Mouse (Mus musculus) adrenal gland, postnatal 10 days (tissue): Measurements from ENCODE around the gene Ncor2. TPM values are rescaled to one million over a fixed set of nuclear protein-coding genes. Genes with fewer than 3 reads are reported as not detected.
A peak's percentile ranks its signal among the peaks of the same experiment; 100 is the strongest.

Experiments used
- DNase-seq: peaks from one replicate; pipeline ENCODE4 v3.0.0; 2021; ENCODE audit warnings: mixed read lengths
- total RNA-seq, 2 experiments: library from RNA; stranded (reverse); gene quantifications; 2 replicates each; pipeline ENCODE4 v1.2.3; 2021

Gene Ncor2
- total RNA-seq, 2 experiments from 2014 or later, result 125 to 153 TPM

- DNase-seq, result peak; percentile 85
Observed at GRCm38 (mm10) chr5:125148686-125149085, 30.3 kb downstream of the Ncor2 start.

GRCm38 (mm10) chr5:125148173-125148572, 30.8 kb downstream of the Ncor2 start:
- DNase-seq, result no peak

GRCm38 (mm10) chr5:125147124-125147523, 31.9 kb downstream of the Ncor2 start:
- DNase-seq, result no peak

GRCm38 (mm10) chr5:125143114-125143872, 35.7 kb downstream of the Ncor2 start:
- no peak for DNase-seq

GRCm38 (mm10) chr5:125141916-125142315, 37.1 kb downstream of the Ncor2 start:
- no peak for DNase-seq

- no peak for DNase-seq
Observed at GRCm38 (mm10) chr5:125141525-125141880, 37.5 kb downstream of the Ncor2 start.

GRCm38 (mm10) chr5:125140832-125141524, 38.0 kb downstream of the Ncor2 start:
- DNase-seq, result peak; percentile 100

- peak; percentile 92 for DNase-seq
Observed at GRCm38 (mm10) chr5:125140151-125140699, 38.8 kb downstream of the Ncor2 start.

GRCm38 (mm10) chr5:125139669-125140068, 39.4 kb downstream of the Ncor2 start:
- no peak for DNase-seq

- no peak for DNase-seq
Observed at GRCm38 (mm10) chr5:125138841-125139430, 40.1 kb downstream of the Ncor2 start.

- no peak for DNase-seq
Observed at GRCm38 (mm10) chr5:125137672-125138285, 41.2 kb downstream of the Ncor2 start.

- no peak for DNase-seq
Observed at GRCm38 (mm10) chr5:125136996-125137671, 41.9 kb downstream of the Ncor2 start.

- DNase-seq, result no peak
Observed at GRCm38 (mm10) chr5:125136296-125136995, 42.6 kb downstream of the Ncor2 start.

- peak; percentile 72 for DNase-seq
Observed at GRCm38 (mm10) chr5:125134795-125135468, 44.1 kb downstream of the Ncor2 start.

GRCm38 (mm10) chr5:125134391-125134790, 44.6 kb downstream of the Ncor2 start:
- DNase-seq, result peak; percentile 87

- no peak for DNase-seq
Observed at GRCm38 (mm10) chr5:125133651-125134050, 45.4 kb downstream of the Ncor2 start.

GRCm38 (mm10) chr5:125132566-125133260, 46.3 kb downstream of the Ncor2 start:
- no peak for DNase-seq

- no peak for DNase-seq
Observed at GRCm38 (mm10) chr5:125132069-125132468, 47.0 kb downstream of the Ncor2 start.

- no peak for DNase-seq
Observed at GRCm38 (mm10) chr5:125130406-125130805, 48.6 kb downstream of the Ncor2 start.

GRCm38 (mm10) chr5:125128939-125129385, 50.1 kb downstream of the Ncor2 start:
- no peak for DNase-seq
